Mouse (Mus musculus) myocyte (in vitro differentiated cells): ENCODE measurements around the gene Nelfa. TPM values are rescaled to one million over a fixed set of nuclear protein-coding genes. Genes with fewer than 3 reads are reported as not detected.

ENCODE experiments used
- H3K27me3 ChIP-seq: one replicate; pipeline ENCODE4 v1.6.1; 2011; ENCODE audit not compliant: control insufficient read depth, insufficient read depth, insufficient read length
- H3K36me3 ChIP-seq: one replicate; pipeline ENCODE4 v1.6.1; 2011; ENCODE audit not compliant: control insufficient read depth, insufficient read depth
- H3K4me2 ChIP-seq: one replicate; pipeline ENCODE4 v1.6.1; 2011; ENCODE audit warnings: low read depth, control low read depth
- H3K4me3 ChIP-seq: one replicate; pipeline ENCODE4 v1.5.1; 2011; ENCODE audit warnings: mild to moderate bottlenecking, control low read depth, moderate library complexity
- H3K79me2 ChIP-seq: one replicate; pipeline ENCODE4 v1.6.1; 2011; ENCODE audit not compliant: control insufficient read depth, insufficient read depth
- H3ac ChIP-seq: one replicate; pipeline ENCODE4 v1.6.1; 2011; ENCODE audit not compliant: control insufficient read depth, insufficient read length
- CEBPB ChIP-seq: IDR thresholded peaks from 2 replicates; pipeline ENCODE4 v1.6.1; 2011; ENCODE audit warnings: mild to moderate bottlenecking, moderate library complexity; ENCODE audit not compliant: poor library complexity, insufficient read depth, severe bottlenecking
- E2F4 ChIP-seq: IDR thresholded peaks from one replicate; pipeline ENCODE4 v1.6.1; 2011; ENCODE audit warnings: mild to moderate bottlenecking, control low read depth, moderate library complexity; ENCODE audit not compliant: insufficient read depth
- MAX ChIP-seq: IDR thresholded peaks from one replicate; pipeline ENCODE4 v1.6.1; 2011; ENCODE audit warnings: low read depth, mild to moderate bottlenecking, control low read depth
- MYOD1 ChIP-seq, 3 experiments: IDR thresholded peaks; one replicate each; pipeline ENCODE4 v1.6.1; 2011; ENCODE audit warnings: control low read depth in 2 of 3, low read depth in 2 of 3, mild to moderate bottlenecking in 2 of 3, moderate library complexity in 1 of 3; ENCODE audit not compliant: insufficient read length in 2 of 3, control insufficient read depth in 1 of 3
- MYOG ChIP-seq, 3 experiments: IDR thresholded peaks; one replicate each; pipeline ENCODE4 v1.6.1; 2011; ENCODE audit warnings: control low read depth in 2 of 3, low read depth in 2 of 3, mild to moderate bottlenecking in 2 of 3; ENCODE audit not compliant: insufficient read length in 2 of 3, control insufficient read depth in 1 of 3, insufficient read depth in 1 of 3
- POLR2A ChIP-seq: IDR thresholded peaks from one replicate; pipeline ENCODE4 v1.6.1; 2011; ENCODE audit warnings: low read depth, mild to moderate bottlenecking, control low read depth, moderate library complexity; ENCODE audit not compliant: insufficient read length
- POLR2AphosphoS2 ChIP-seq: IDR thresholded peaks from one replicate; pipeline ENCODE4 v1.6.1; 2011; ENCODE audit warnings: low read depth, control low read depth; ENCODE audit not compliant: insufficient read length
- REST ChIP-seq: IDR thresholded peaks from one replicate; pipeline ENCODE4 v1.6.1; 2011; ENCODE audit warnings: mild to moderate bottlenecking, control low read depth, moderate library complexity; ENCODE audit not compliant: insufficient read depth, insufficient read length
- SRF ChIP-seq: IDR thresholded peaks from one replicate; pipeline ENCODE4 v1.6.1; 2011; ENCODE audit warnings: low read depth; ENCODE audit not compliant: control insufficient read depth, insufficient read length
- TCF12 ChIP-seq: IDR thresholded peaks from one replicate; pipeline ENCODE4 v1.6.1; 2011; ENCODE audit warnings: mild to moderate bottlenecking, control low read depth; ENCODE audit not compliant: poor library complexity, insufficient read depth, severe bottlenecking
- TCF3 ChIP-seq: IDR thresholded peaks from one replicate; pipeline ENCODE4 v1.6.1; 2011; ENCODE audit warnings: low read depth, control low read depth; ENCODE audit not compliant: insufficient read length
- USF1 ChIP-seq: IDR thresholded peaks from one replicate; pipeline ENCODE4 v1.6.1; 2011; ENCODE audit warnings: low read depth, mild to moderate bottlenecking, control low read depth, moderate library complexity
- polyA plus RNA-seq: library from polyadenylated mRNA; unstranded; fragments of >200 nt; fragmentation: generic; extraction: Trizol; gene quantifications from one replicate; pipeline ENCODE4 v1.2.1, GENCODE M21; 2012; ENCODE audit warnings: missing spikeins

Gene Nelfa
- polyA plus RNA-seq, 1 experiment = 17.1 TPM

- Histone ChIP-seq H3K4me2 (no peak overlapping the region), H3ac (no peak overlapping the region), H3K36me3 (no peaks in the 10 kb centered on the region), H3K4me3 (no peak overlapping the region), H3K79me2 (no peaks in the 10 kb centered on the region), H3K27me3 (peaks cover 12% of the 10 kb centered on the region)
- TF ChIP-seq POLR2AphosphoS2 (no peak), REST (no peak), CEBPB (no peak), MYOD1 (IDR thresholded peaks at IDR 0.05; ENCODE audit: control insufficient read depth in 1 of 3, insufficient read length in 2 of 3, low read depth in 2 of 3) (no peak), SRF (no peak), TCF3 (no peak), E2F4 (no peak), TCF12 (no peak), USF1 (no peak)
Observed at GRCm38 (mm10) chr5:33974736-33975135, 38.5 kb upstream of the Nelfa start.

GRCm38 (mm10) chr5:33959382-33959781 is 23.2 kb upstream of the Nelfa start:
- Histone ChIP-seq H3K79me2 (no peaks in the 10 kb centered on the region), H3ac (no peak overlapping the region), H3K36me3 (no peaks in the 10 kb centered on the region), H3K4me2 (no peak overlapping the region), H3K4me3 (no peak overlapping the region), H3K27me3 (no peaks in the 10 kb centered on the region)
- TF ChIP-seq TCF3 (no peak), CEBPB (no peak), POLR2AphosphoS2 (no peak), TCF12 (no peak), POLR2A (no peak), USF1 (no peak), SRF (no peak), MAX (no peak), REST (no peak), MYOG (IDR thresholded peaks at IDR 0.05; ENCODE audit: control insufficient read depth in 1 of 3, insufficient read depth in 1 of 3, insufficient read length in 2 of 3, low read depth in 2 of 3) (no peak), E2F4 (no peak), MYOD1 (IDR thresholded peaks at IDR 0.05; ENCODE audit: control insufficient read depth in 1 of 3, insufficient read length in 2 of 3, low read depth in 2 of 3) (no peak)

GRCm38 (mm10) chr5:33955868-33956267 is 19.7 kb upstream of the Nelfa start:
- H3K27me3 ChIP-seq = no peaks in the 10 kb centered on the region
- H3K4me3 ChIP-seq = no peak overlapping the region
- no peaks in the 10 kb centered on the region for H3K36me3 ChIP-seq
- peak overlapping the region; percentile 25 for H3K4me2 ChIP-seq
- no peaks in the 10 kb centered on the region for H3K79me2 ChIP-seq
- H3ac ChIP-seq = no peak overlapping the region
- TF ChIP-seq SRF (no peak), MYOG (IDR thresholded peaks at IDR 0.05; ENCODE audit: control insufficient read depth in 1 of 3, insufficient read depth in 1 of 3, insufficient read length in 2 of 3, low read depth in 2 of 3) (no peak), CEBPB (no peak), REST (no peak), POLR2AphosphoS2 (no peak), MYOD1 (IDR thresholded peaks at IDR 0.05; ENCODE audit: control insufficient read depth in 1 of 3, insufficient read length in 2 of 3, low read depth in 2 of 3) (no peak), POLR2A (no peak), USF1 (no peak), E2F4 (no peak), MAX (no peak), TCF3 (no peak), TCF12 (no peak)

GRCm38 (mm10) chr5:33954354-33954753 is 18.1 kb upstream of the Nelfa start:
- Histone ChIP-seq H3ac (no peak overlapping the region), H3K79me2 (no peaks in the 10 kb centered on the region), H3K4me2 (no peak overlapping the region), H3K27me3 (no peaks in the 10 kb centered on the region), H3K4me3 (no peak overlapping the region), H3K36me3 (no peaks in the 10 kb centered on the region)
- TF ChIP-seq MYOD1 (IDR thresholded peaks at IDR 0.05; ENCODE audit: control insufficient read depth in 1 of 3, insufficient read length in 2 of 3, low read depth in 2 of 3) (no peak), REST (no peak), USF1 (no peak), POLR2A (no peak), TCF3 (no peak), SRF (no peak), E2F4 (no peak), TCF12 (no peak), MYOG (IDR thresholded peaks at IDR 0.05; ENCODE audit: control insufficient read depth in 1 of 3, insufficient read depth in 1 of 3, insufficient read length in 2 of 3, low read depth in 2 of 3) (no peak), POLR2AphosphoS2 (no peak), MAX (no peak), CEBPB (no peak)
